In genomic region chr2:71242180-71242579, GRCm38 (mm10) we compare ENCODE assay signal across 30 mouse cellular contexts. TPM values are rescaled to one million over a fixed set of nuclear protein-coding genes. Genes with fewer than 3 reads are reported as not detected.
DNase-seq lines count a peak whose midpoint lies in the region; ATAC-seq and TF ChIP-seq lines count a peak whose summit lies in the region.
"Had no signal": no experiment of that assay in that cellular context is flagged by ENCODE, and none has a peak within 500 bp of the region (broad histone marks: within the 10 kb centered on the region; RNA-seq: fewer than 3 reads in every experiment).

No protein-coding gene starts in this region.

- no peak for ATAC-seq in kidney, postnatal 0 days (replicated peaks; ENCODE audit: low FRiP score, low read depth)
- no peak for ATAC-seq in stomach, postnatal 0 days (ENCODE audit: low FRiP score, low TSS enrichment)
- no peak for ATAC-seq in forebrain, embryonic 16.5 days
- ATAC-seq: forebrain, embryonic 14.5 days had no signal

- no peak for DNase-seq in kidney, postnatal 0 days (ENCODE audit: low spot score)
- no peak for DNase-seq in kidney, postnatal 10 days
- DNase-seq in A20 (ENCODE audit: low read depth, low spot score) (peak; percentile 29), MEL (ENCODE audit: low read depth, low spot score) (peak; percentile 43)
- DNase-seq in stomach, postnatal 0 days (ENCODE audit: low spot score): no peak
- DNase-seq in right cerebral cortex, postnatal 4 days: no peak
- DNase-seq: adrenal gland, postnatal 10 days; B cell, adult 2 months; cerebellum, adult 11-12 months; cerebellum, adult 9-11 months; embryo, embryonic 11 days; gastrocnemius, postnatal 36 days; heart, adult 18-20 months; heart, postnatal 10 days; kidney, adult 9 months; kidney, postnatal 25 days; lung, postnatal 36 days; thymus, adult 18-20 months; thymus, postnatal 36 days had no signal

- H3K4me2 ChIP-seq in kidney, postnatal 0 days (ENCODE audit: low read length): no peak overlapping the region
- no peak overlapping the region for H3K4me2 ChIP-seq in stomach, postnatal 0 days (replicated peaks; ENCODE audit: low read depth)
- H3K4me2 ChIP-seq in forebrain, embryonic 16.5 days (ENCODE audit: low read length): no peak overlapping the region
- H3K4me2 ChIP-seq: embryonic facial prominence, embryonic 12.5 days; heart, embryonic 13.5 days; hindbrain, embryonic 14.5 days; limb, embryonic 13.5 days; liver, embryonic 11.5 days; lung, embryonic 15.5 days; midbrain, embryonic 12.5 days; stomach, embryonic 15.5 days had no signal

- H3K9ac ChIP-seq in kidney, postnatal 0 days (ENCODE audit: low read depth, low read length): no peak overlapping the region
- no peak overlapping the region for H3K9ac ChIP-seq in MEL (ENCODE audit: control insufficient read depth, low read depth, low read length, poor library complexity, severe bottlenecking)
- H3K9ac ChIP-seq in stomach, postnatal 0 days (ENCODE audit: low read length): no peak overlapping the region
- no peak overlapping the region for H3K9ac ChIP-seq in forebrain, embryonic 16.5 days (replicated peaks; ENCODE audit: low read depth, low read length)
- H3K9ac ChIP-seq: embryonic facial prominence, embryonic 12.5 days; heart, embryonic 13.5 days; hindbrain, embryonic 14.5 days; limb, embryonic 13.5 days; lung, embryonic 15.5 days; midbrain, embryonic 12.5 days; stomach, embryonic 15.5 days had no signal

- no peak for TF ChIP-seq EP300 in MEL (IDR thresholded peaks at IDR 0.05; ENCODE audit: low read depth in 1 of 2, low read length in 2 of 2)
- TF ChIP-seq EP300 in stomach, postnatal 0 days (optimal IDR thresholded peaks at IDR 0.05): no peak

- WGBS in kidney, postnatal 0 days: 85% methylated on average over 3 of the region's 3 CpGs
- 90% methylated on average over 3 of the region's 3 CpGs for WGBS in stomach, postnatal 0 days
- 91% methylated on average over 3 of the region's 3 CpGs for WGBS in forebrain, embryonic 16.5 days

- 0 out of 2 replicates have a peak, but pooled peaks cover 4% of the 10 kb centered on the region for H3K36me3 ChIP-seq in kidney, postnatal 0 days (ENCODE audit: insufficient read depth, low read length)
- H3K36me3 ChIP-seq in MEL (ENCODE audit: control insufficient read depth in 1 of 2, insufficient read depth in 2 of 2, low read length in 2 of 2): peaks cover 0 to 14% of the 10 kb centered on the region in 2 experiments; a peak in 2 of 4 replicates
- 0 out of 2 replicates have a peak, but pooled peaks cover 2% of the 10 kb centered on the region for H3K36me3 ChIP-seq in stomach, postnatal 0 days (ENCODE audit: control insufficient read depth, insufficient read depth, low read length)
- H3K36me3 ChIP-seq in forebrain, embryonic 16.5 days (ENCODE audit: control insufficient read depth, insufficient read depth): peaks cover 8% of the 10 kb centered on the region

- H3K27me3 ChIP-seq in kidney, postnatal 0 days (ENCODE audit: insufficient read depth, low read length): no peaks in the 10 kb centered on the region
- no peaks in the 10 kb centered on the region for H3K27me3 ChIP-seq in MEL (ENCODE audit: control insufficient read depth in 1 of 2, insufficient read depth in 2 of 2, low read length in 2 of 2)
- no peaks in the 10 kb centered on the region for H3K27me3 ChIP-seq in stomach, postnatal 0 days (ENCODE audit: control insufficient read depth, insufficient read depth, low read length)
- no peaks in the 10 kb centered on the region for H3K27me3 ChIP-seq in forebrain, embryonic 16.5 days (replicated peaks; ENCODE audit: control insufficient read depth, insufficient read depth, low read length)
- H3K27me3 ChIP-seq: embryonic facial prominence, embryonic 12.5 days; heart, embryonic 13.5 days; limb, embryonic 13.5 days; lung, embryonic 15.5 days; megakaryocyte, embryonic 14.5 days; midbrain, embryonic 12.5 days; stomach, embryonic 15.5 days had no signal

- H3K79me2 ChIP-seq in MEL (ENCODE audit: control insufficient read depth, insufficient read depth, low read length, poor library complexity): no peaks in the 10 kb centered on the region; the same call in 1 of the 2 replicates

- no peaks in the 10 kb centered on the region for H3K9me3 ChIP-seq in kidney, postnatal 0 days (replicated peaks; ENCODE audit: low read length)
- H3K9me3 ChIP-seq in MEL (replicated peaks; ENCODE audit: insufficient read depth, low read length): no peaks in the 10 kb centered on the region
- no peaks in the 10 kb centered on the region for H3K9me3 ChIP-seq in stomach, postnatal 0 days (ENCODE audit: control insufficient read depth, low read length)
- no peaks in the 10 kb centered on the region for H3K9me3 ChIP-seq in forebrain, embryonic 16.5 days (ENCODE audit: control insufficient read depth, low read length)
- H3K9me3 ChIP-seq: embryonic facial prominence, embryonic 12.5 days; heart, embryonic 13.5 days; limb, embryonic 13.5 days; lung, embryonic 15.5 days; megakaryocyte, embryonic 14.5 days; midbrain, embryonic 12.5 days; stomach, embryonic 15.5 days had no signal

- no peak for TF ChIP-seq POLR2A in MEL (IDR thresholded peaks at IDR 0.05; ENCODE audit: control insufficient read depth in 1 of 2, insufficient read depth in 1 of 2, low read depth in 1 of 2, low read length in 2 of 2, poor library complexity in 1 of 2)

- no peaks in the 10 kb centered on the region for H3K4me1 ChIP-seq in kidney, postnatal 0 days (replicated peaks; ENCODE audit: insufficient read depth, low read length)
- no peaks in the 10 kb centered on the region for H3K4me1 ChIP-seq in MEL (ENCODE audit: control insufficient read depth in 1 of 2, insufficient read depth in 2 of 2, low read length in 2 of 2)
- H3K4me1 ChIP-seq in stomach, postnatal 0 days (replicated peaks; ENCODE audit: control insufficient read depth, insufficient read depth): no peaks in the 10 kb centered on the region
- peaks cover 28% of the 10 kb centered on the region for H3K4me1 ChIP-seq in forebrain, embryonic 16.5 days (replicated peaks; ENCODE audit: control insufficient read depth, insufficient read depth, low read length)
- H3K4me1 ChIP-seq: embryonic facial prominence, embryonic 12.5 days; heart, embryonic 13.5 days; limb, embryonic 13.5 days; lung, embryonic 15.5 days; stomach, embryonic 15.5 days had no signal

- peak; percentile 27; the same call in 1 of the 2 replicates for TF ChIP-seq CTCF in kidney, postnatal 0 days (IDR thresholded peaks at IDR 0.05; ENCODE audit: low read depth)
- TF ChIP-seq CTCF in MEL (IDR thresholded peaks at IDR 0.05 in 2 of 3, conservative IDR thresholded peaks at IDR 0.05 in 1 of 3; ENCODE audit: control insufficient read depth in 1 of 3, insufficient read depth in 1 of 3, low read depth in 2 of 3, low read length in 3 of 3, poor library complexity in 1 of 3, severe bottlenecking in 1 of 3): peak in 2 of 3 experiments; percentile 12 to 47; a peak in 3 of 6 replicates
- peak; percentile 36 for TF ChIP-seq CTCF in stomach, postnatal 0 days (IDR thresholded peaks at IDR 0.05; ENCODE audit: low read depth)

- no peak overlapping the region for H3K4me3 ChIP-seq in kidney, postnatal 0 days (replicated peaks; ENCODE audit: low read depth, low read length)
- no peak overlapping the region for H3K4me3 ChIP-seq in MEL (ENCODE audit: control insufficient read depth in 1 of 2, insufficient read depth in 1 of 2, low read depth in 2 of 2, low read length in 2 of 2)
- no peak overlapping the region for H3K4me3 ChIP-seq in stomach, postnatal 0 days (ENCODE audit: low read depth, low read length)
- no peak overlapping the region for H3K4me3 ChIP-seq in forebrain, embryonic 16.5 days (replicated peaks; ENCODE audit: low read length)
- H3K4me3 ChIP-seq: embryonic facial prominence, embryonic 12.5 days; heart, embryonic 13.5 days; limb, embryonic 13.5 days; lung, embryonic 15.5 days; megakaryocyte, embryonic 14.5 days; midbrain, embryonic 12.5 days; stomach, embryonic 15.5 days had no signal

- TF ChIP-seq RAD21 in MEL (IDR thresholded peaks at IDR 0.05; ENCODE audit: low read depth, low read length): peak; percentile 39

- no peak overlapping the region for H3K27ac ChIP-seq in kidney, postnatal 0 days
- H3K27ac ChIP-seq in MEL (ENCODE audit: control insufficient read depth, low read depth, low read length): no peak overlapping the region
- H3K27ac ChIP-seq in stomach, postnatal 0 days (replicated peaks): no peak overlapping the region
- no peak overlapping the region for H3K27ac ChIP-seq in forebrain, embryonic 16.5 days (ENCODE audit: low read length)
- H3K27ac ChIP-seq: embryonic facial prominence, embryonic 12.5 days; heart, embryonic 13.5 days; hindbrain, embryonic 14.5 days; limb, embryonic 13.5 days; lung, embryonic 15.5 days; midbrain, embryonic 12.5 days; stomach, embryonic 15.5 days had no signal

TF ChIP-seq in MEL, 35 proteins besides CTCF, POLR2A, EP300 and RAD21:
- no peak for TF ChIP-seq TBP (IDR thresholded peaks at IDR 0.05; ENCODE audit: low read depth, low read length)
- peak; percentile 52 for TF ChIP-seq SMC3 (IDR thresholded peaks at IDR 0.05; ENCODE audit: low read depth, low read length)
- TF ChIP-seq ZNF384 (IDR thresholded peaks at IDR 0.05; ENCODE audit: low read depth, low read length): peak; percentile 60
- TF ChIP-seq MXI1 (IDR thresholded peaks at IDR 0.05; ENCODE audit: low read depth, low read length): no peak
- no peak for TF ChIP-seq NRF1 (IDR thresholded peaks at IDR 0.05; ENCODE audit: insufficient read depth, low read depth, low read length, poor library complexity, severe bottlenecking)
- no peak for TF ChIP-seq POLR2AphosphoS5 (IDR thresholded peaks at IDR 0.05; ENCODE audit: borderline replicate concordance, low read depth, low read length)
- TF ChIP-seq KAT2A (conservative IDR thresholded peaks at IDR 0.05; ENCODE audit: low read depth, low read length): no peak
- no peak for TF ChIP-seq MYB (IDR thresholded peaks at IDR 0.05; ENCODE audit: low read depth, low read length)
- peak; percentile 41 for TF ChIP-seq ZC3H11A (IDR thresholded peaks at IDR 0.05; ENCODE audit: low read depth, low read length)
- peak; percentile 62; the same call in 1 of the 2 replicates for TF ChIP-seq MYC (IDR thresholded peaks at IDR 0.05; ENCODE audit: low read depth, low read length)

RNA-seq across cellular contexts. Expression of gene Dync1i2, which starts 30.7 kb away (rescaled TPM):
- 80.9 and 88.8 TPM in 2 replicates for polyA plus RNA-seq in kidney, postnatal 0 days (2015; fragmentation: Nextera tagmentation; extraction: Ambion mirVana)
- 21.8 and 23.3 TPM in 2 replicates for total RNA-seq in MEL (2012; rRNA removed)
- polyA plus RNA-seq in MEL (2012; ENCODE audit: insufficient read depth in 1 of 2, insufficient read length in 2 of 2, low read depth in 1 of 2, low replicate concordance in 2 of 2, missing spikeins in 1 of 2): 100 to 1,000 TPM in 1 of 2 experiments, 10 to 100 TPM in 1; 59.1 to 156 TPM
- polyA plus RNA-seq in stomach, postnatal 0 days (2015; fragmentation: Nextera tagmentation; extraction: Ambion mirVana): 55.5 and 59.2 TPM in 2 replicates
- 189 and 197 TPM in 2 replicates for polyA plus RNA-seq in forebrain, embryonic 16.5 days (2015; fragmentation: Nextera tagmentation; extraction: Ambion mirVana)

Comparison
In these comparisons a context has a peak if more than half of its experiments do, and no peak if none do; other contexts are left out.
1. DNase-seq: peak in A20 (single experiment) and MEL (single experiment); none in kidney, postnatal 0 days (single experiment), kidney, postnatal 10 days (single experiment), stomach, postnatal 0 days (single experiment) and right cerebral cortex, postnatal 4 days (single experiment).
2. Peak in every context shown above with its lines, with median percentiles within 50 percentile points of each other: CTCF ChIP-seq.